Mouse (Mus musculus): ENCODE data around the gene 1700010B08Rik. TPM values are rescaled to one million over a fixed set of nuclear protein-coding genes. Genes with fewer than 3 reads are reported as not detected.
A peak's percentile ranks its signal among the peaks of the same experiment; 100 is the strongest.
"Not testable (repeated sequence)": the region's sequence is repeated elsewhere in the genome, so short reads cannot be mapped to it uniquely, and the experiment has no call there.

1700010B08Rik gene
- not detected in 2 replicates for polyA plus RNA-seq (2014; fragmentation: Nextera tagmentation; extraction: Ambion mirVana)

GRCm38 (mm10) chr2:173719115-173719514, at the start of gene 1700010B08Rik:
Gene 1700010B08Rik, plus strand, starts transcription at chr2:173719415.
- H3K27me3 ChIP-seq (ENCODE audit: control insufficient read depth, insufficient read depth, low read length); ATAC-seq (ENCODE audit: insufficient number of reproducible peaks, insufficient read depth, low FRiP score, low read depth); H3K36me3 ChIP-seq (ENCODE audit: control insufficient read depth, insufficient read depth, low read length); H3K9me3 ChIP-seq (ENCODE audit: control insufficient read depth, low read length); H3K4me2 ChIP-seq (ENCODE audit: low read length); H3K4me1 ChIP-seq (ENCODE audit: control insufficient read depth in 2 of 2, insufficient read depth in 2 of 2, low read length in 2 of 2); H3K4me3 ChIP-seq (ENCODE audit: control insufficient read depth in 1 of 2, insufficient read depth in 1 of 2, low read depth in 1 of 2, low read length in 2 of 2); H3K27ac ChIP-seq (replicated peaks in 1 of 2; ENCODE audit: control insufficient read depth in 1 of 2, insufficient read depth in 1 of 2, low read depth in 2 of 2, low read length in 2 of 2); H3K9ac ChIP-seq (ENCODE audit: low read length): not testable (repeated sequence)
- 87% methylated on average over 6 of the region's 7 CpGs for WGBS

GRCm38 (mm10) chr2:173672328-173672896, 46.8 kb upstream of the 1700010B08Rik start:
- H3K27me3 ChIP-seq (ENCODE audit: control insufficient read depth, insufficient read depth, low read length) = no peaks in the 10 kb centered on the region
- H3K9me3 ChIP-seq (ENCODE audit: control insufficient read depth, low read length) = no peaks in the 10 kb centered on the region
- H3K27ac ChIP-seq (replicated peaks in 1 of 2; ENCODE audit: control insufficient read depth in 1 of 2, insufficient read depth in 1 of 2, low read depth in 2 of 2, low read length in 2 of 2) = no peak overlapping the region
- H3K9ac ChIP-seq (ENCODE audit: low read length) = no peak overlapping the region
- no peak overlapping the region for H3K4me2 ChIP-seq (ENCODE audit: low read length)
- peaks cover 8% of the 10 kb centered on the region for H3K36me3 ChIP-seq (ENCODE audit: control insufficient read depth, insufficient read depth, low read length)
- 75% methylated on average over 2 of the region's 2 CpGs for WGBS
- H3K4me1 ChIP-seq (ENCODE audit: control insufficient read depth in 2 of 2, insufficient read depth in 2 of 2, low read length in 2 of 2) = peaks cover 6 to 26% of the 10 kb centered on the region in 2 experiments
- H3K4me3 ChIP-seq (ENCODE audit: control insufficient read depth in 1 of 2, insufficient read depth in 1 of 2, low read depth in 1 of 2, low read length in 2 of 2) = no peak overlapping the region
- ATAC-seq (ENCODE audit: insufficient number of reproducible peaks, insufficient read depth, low FRiP score, low read depth) = no peak

DNA sequence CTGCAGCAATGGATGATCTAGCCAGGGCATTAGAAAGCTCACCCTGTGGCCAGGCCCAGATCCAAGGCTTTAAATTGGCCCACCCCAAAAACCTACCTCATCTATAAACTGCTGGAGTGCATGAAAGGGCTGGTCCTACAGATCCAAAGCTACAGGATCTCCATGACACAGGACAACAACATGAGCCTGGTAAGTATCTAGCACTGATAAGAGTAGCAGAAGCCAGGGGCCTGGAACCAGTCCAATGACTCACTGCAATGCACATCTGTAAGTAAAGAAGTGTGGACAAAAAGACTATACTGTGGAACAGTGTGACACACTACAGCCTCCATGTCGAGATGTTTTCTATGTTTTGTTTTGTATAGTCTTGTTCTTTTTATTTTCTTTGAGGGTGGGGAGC, 45.7 kb upstream of the 1700010B08Rik start:
- no peak overlapping the region for H3K9ac ChIP-seq (ENCODE audit: low read length)
- no peak overlapping the region for H3K4me3 ChIP-seq (ENCODE audit: control insufficient read depth in 1 of 2, insufficient read depth in 1 of 2, low read depth in 1 of 2, low read length in 2 of 2)
- H3K9me3 ChIP-seq (ENCODE audit: control insufficient read depth, low read length) = no peaks in the 10 kb centered on the region
- H3K36me3 ChIP-seq (ENCODE audit: control insufficient read depth, insufficient read depth, low read length) = peaks cover 4% of the 10 kb centered on the region; the same call in 1 of the 2 replicates
- no peaks in the 10 kb centered on the region for H3K27me3 ChIP-seq (ENCODE audit: control insufficient read depth, insufficient read depth, low read length)
- 15% methylated on average over 1 of the region's 1 CpGs for WGBS
- no peak overlapping the region for H3K27ac ChIP-seq (replicated peaks in 1 of 2; ENCODE audit: control insufficient read depth in 1 of 2, insufficient read depth in 1 of 2, low read depth in 2 of 2, low read length in 2 of 2)
- H3K4me2 ChIP-seq (ENCODE audit: low read length) = no peak overlapping the region
- peak; percentile 64; the same call in 1 of the 2 replicates for ATAC-seq (ENCODE audit: insufficient number of reproducible peaks, insufficient read depth, low FRiP score, low read depth)
- H3K4me1 ChIP-seq (ENCODE audit: control insufficient read depth in 2 of 2, insufficient read depth in 2 of 2, low read length in 2 of 2) = peaks cover 6 to 26% of the 10 kb centered on the region in 2 experiments

- Histone ChIP-seq H3K9me3 (ENCODE audit: control insufficient read depth, low read length) (no peaks in the 10 kb centered on the region), H3K4me1 (ENCODE audit: control insufficient read depth in 2 of 2, insufficient read depth in 2 of 2, low read length in 2 of 2) (peaks cover 8 to 15% of the 10 kb centered on the region in 2 experiments; a peak in 3 of 4 replicates), H3K27ac (replicated peaks in 1 of 2; ENCODE audit: control insufficient read depth in 1 of 2, insufficient read depth in 1 of 2, low read depth in 2 of 2, low read length in 2 of 2) (no peak overlapping the region), H3K4me3 (ENCODE audit: control insufficient read depth in 1 of 2, insufficient read depth in 1 of 2, low read depth in 1 of 2, low read length in 2 of 2) (no peak overlapping the region), H3K36me3 (ENCODE audit: control insufficient read depth, insufficient read depth, low read length) (peaks cover 9% of the 10 kb centered on the region; the same call in 1 of the 2 replicates), H3K27me3 (ENCODE audit: control insufficient read depth, insufficient read depth, low read length) (no peaks in the 10 kb centered on the region), H3K4me2 (ENCODE audit: low read length) (no peak overlapping the region), H3K9ac (ENCODE audit: low read length) (no peak overlapping the region)
- ATAC-seq (ENCODE audit: insufficient number of reproducible peaks, insufficient read depth, low FRiP score, low read depth) = no peak
- WGBS = 92% methylated on average over 2 of the region's 2 CpGs
These were observed 40.6 kb upstream of the 1700010B08Rik start for GRCm38 (mm10) chr2:173678593-173678992.

GRCm38 (mm10) chr2:173679217-173679616, 40.0 kb upstream of the 1700010B08Rik start:
- Histone ChIP-seq H3K9ac (ENCODE audit: low read length) (no peak overlapping the region), H3K4me1 (ENCODE audit: control insufficient read depth in 2 of 2, insufficient read depth in 2 of 2, low read length in 2 of 2) (peaks cover 8 to 12% of the 10 kb centered on the region in 2 experiments; a peak in 3 of 4 replicates), H3K36me3 (ENCODE audit: control insufficient read depth, insufficient read depth, low read length) (peaks cover 10% of the 10 kb centered on the region; the same call in 1 of the 2 replicates), H3K27me3 (ENCODE audit: control insufficient read depth, insufficient read depth, low read length) (no peaks in the 10 kb centered on the region), H3K4me2 (ENCODE audit: low read length) (no peak overlapping the region), H3K4me3 (ENCODE audit: control insufficient read depth in 1 of 2, insufficient read depth in 1 of 2, low read depth in 1 of 2, low read length in 2 of 2) (no peak overlapping the region), H3K27ac (replicated peaks in 1 of 2; ENCODE audit: control insufficient read depth in 1 of 2, insufficient read depth in 1 of 2, low read depth in 2 of 2, low read length in 2 of 2) (no peak overlapping the region), H3K9me3 (ENCODE audit: control insufficient read depth, low read length) (no peaks in the 10 kb centered on the region)
- ATAC-seq (ENCODE audit: insufficient number of reproducible peaks, insufficient read depth, low FRiP score, low read depth) = no peak
- WGBS = 53% methylated on average over 3 of the region's 3 CpGs

- H3K4me1 ChIP-seq (ENCODE audit: control insufficient read depth in 2 of 2, insufficient read depth in 2 of 2, low read length in 2 of 2) = peaks cover 8 to 12% of the 10 kb centered on the region in 2 experiments; a peak in 3 of 4 replicates
These were observed 39.1 kb upstream of the 1700010B08Rik start for GRCm38 (mm10) chr2:173680153-173680552.

DNA sequence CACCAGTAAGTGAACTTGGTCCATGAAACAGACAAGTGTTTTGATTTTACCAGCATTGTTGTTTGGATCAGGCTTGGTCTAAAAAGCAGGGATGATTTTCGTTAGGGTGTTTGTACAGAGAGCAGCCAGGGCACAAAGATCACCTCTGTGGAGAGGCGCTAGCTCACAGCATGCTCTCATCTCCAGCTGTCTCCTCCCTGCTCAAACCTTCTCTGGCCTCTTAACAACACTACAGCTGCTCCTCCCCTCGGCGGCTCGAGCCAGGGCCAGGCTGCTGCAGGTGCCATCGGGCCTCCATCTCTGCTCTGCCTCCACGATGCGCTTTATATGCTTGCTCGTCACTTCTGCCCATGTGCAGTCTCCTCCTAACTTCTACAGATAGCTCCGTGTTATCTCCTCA, 36.4 kb upstream of the 1700010B08Rik start:
- no peak overlapping the region for H3K27ac ChIP-seq (replicated peaks in 1 of 2; ENCODE audit: control insufficient read depth in 1 of 2, insufficient read depth in 1 of 2, low read depth in 2 of 2, low read length in 2 of 2)
- peaks cover 8 to 12% of the 10 kb centered on the region in 2 experiments; a peak in 3 of 4 replicates for H3K4me1 ChIP-seq (ENCODE audit: control insufficient read depth in 2 of 2, insufficient read depth in 2 of 2, low read length in 2 of 2)
- no peak overlapping the region for H3K4me3 ChIP-seq (ENCODE audit: control insufficient read depth in 1 of 2, insufficient read depth in 1 of 2, low read depth in 1 of 2, low read length in 2 of 2)
- H3K27me3 ChIP-seq (ENCODE audit: control insufficient read depth, insufficient read depth, low read length) = no peaks in the 10 kb centered on the region
- no peak overlapping the region for H3K9ac ChIP-seq (ENCODE audit: low read length)
- WGBS = 38% methylated on average over 10 of the region's 10 CpGs
- no peak overlapping the region for H3K4me2 ChIP-seq (ENCODE audit: low read length)
- 0 out of 2 replicates have a peak, but pooled peaks cover 6% of the 10 kb centered on the region for H3K36me3 ChIP-seq (ENCODE audit: control insufficient read depth, insufficient read depth, low read length)
- H3K9me3 ChIP-seq (ENCODE audit: control insufficient read depth, low read length) = no peaks in the 10 kb centered on the region
- no peak for ATAC-seq (ENCODE audit: insufficient number of reproducible peaks, insufficient read depth, low FRiP score, low read depth)

More at GRCm38 (mm10) chr2:173680153-173680552, 39.1 kb upstream of the 1700010B08Rik start:
- Histone ChIP-seq H3K4me3 (ENCODE audit: control insufficient read depth in 1 of 2, insufficient read depth in 1 of 2, low read depth in 1 of 2, low read length in 2 of 2) (no peak overlapping the region), H3K9ac (ENCODE audit: low read length) (no peak overlapping the region), H3K27ac (replicated peaks in 1 of 2; ENCODE audit: control insufficient read depth in 1 of 2, insufficient read depth in 1 of 2, low read depth in 2 of 2, low read length in 2 of 2) (no peak overlapping the region), H3K4me2 (ENCODE audit: low read length) (no peak overlapping the region), H3K27me3 (ENCODE audit: control insufficient read depth, insufficient read depth, low read length) (no peaks in the 10 kb centered on the region), H3K9me3 (ENCODE audit: control insufficient read depth, low read length) (no peaks in the 10 kb centered on the region), H3K36me3 (ENCODE audit: control insufficient read depth, insufficient read depth, low read length) (peaks cover 10% of the 10 kb centered on the region; the same call in 1 of the 2 replicates)
- ATAC-seq (ENCODE audit: insufficient number of reproducible peaks, insufficient read depth, low FRiP score, low read depth) = no peak
- 91% methylated on average over 1 of the region's 1 CpGs for WGBS

Data from heart, embryonic 14.5 days (tissue).